Comparison of ENCODE assay signal across 9 mouse cellular contexts in genomic region chr11:72066330-72066729, GRCm38 (mm10). TPM values are rescaled to one million over a fixed set of nuclear protein-coding genes. Genes with fewer than 3 reads are reported as not detected.
DNase-seq lines count a peak whose midpoint lies in the region; ATAC-seq and TF ChIP-seq lines count a peak whose summit lies in the region.
"Had no signal": no experiment of that assay in that cellular context is flagged by ENCODE, and none has a peak within 500 bp of the region (broad histone marks: within the 10 kb centered on the region; RNA-seq: fewer than 3 reads in every experiment).

No protein-coding gene starts in this region.

- no peak overlapping the region for H3K4me3 ChIP-seq in heart, adult 2 months
- no peak overlapping the region for H3K4me3 ChIP-seq in stomach, postnatal 0 days (ENCODE audit: low read depth, low read length)
- H3K4me3 ChIP-seq: limb, embryonic 12.5 days had no signal

- H3K27ac ChIP-seq in heart, adult 2 months = no peak overlapping the region
- H3K27ac ChIP-seq in stomach, postnatal 0 days (replicated peaks) = no peak overlapping the region
- H3K27ac ChIP-seq: limb, embryonic 12.5 days had no signal

- peak; percentile 73 for TF ChIP-seq CTCF in heart, adult 2 months (IDR thresholded peaks at IDR 0.05)
- TF ChIP-seq CTCF in stomach, postnatal 0 days (IDR thresholded peaks at IDR 0.05; ENCODE audit: low read depth) = peak; percentile 78

- H3K27me3 ChIP-seq in heart, adult 2 months (ENCODE audit: control insufficient read depth, insufficient read depth, low read length) = no peaks in the 10 kb centered on the region
- no peaks in the 10 kb centered on the region for H3K27me3 ChIP-seq in stomach, postnatal 0 days (ENCODE audit: control insufficient read depth, insufficient read depth, low read length)
- H3K27me3 ChIP-seq: limb, embryonic 12.5 days had no signal

- ATAC-seq in stomach, postnatal 0 days (ENCODE audit: low FRiP score, low TSS enrichment) = no peak

- no peaks in the 10 kb centered on the region for H3K9me3 ChIP-seq in stomach, postnatal 0 days (ENCODE audit: control insufficient read depth, low read length)

- WGBS in heart, adult 2 months = 48% methylated on average over 6 of the region's 6 CpGs
- 36% methylated on average over 6 of the region's 6 CpGs for WGBS in stomach, postnatal 0 days

- no peak for DNase-seq in heart, adult 2 months
- no peak for DNase-seq in heart, postnatal 25 days (ENCODE audit: low spot score)
- DNase-seq in 416B (ENCODE audit: low read depth) (peak; percentile 29), adipocyte (ENCODE audit: low spot score) (no peak)
- DNase-seq in c-Kit-positive CD71-positive TER-119-negative erythroid progenitor cells, embryonic 14.5 days (ENCODE audit: low read depth) = peak; percentile 11
- DNase-seq in kidney, postnatal 10 days = peak; percentile 62
- peak; percentile 66 for DNase-seq in stomach, postnatal 0 days (ENCODE audit: low spot score)
- DNase-seq in T-cell, adult 2 months (ENCODE audit: low spot score) = no peak

- H3K79me2 ChIP-seq in heart, adult 2 months (replicated peaks; ENCODE audit: control insufficient read depth, insufficient read depth, low read length) = no peaks in the 10 kb centered on the region

- no peak overlapping the region for H3K4me2 ChIP-seq in stomach, postnatal 0 days (replicated peaks; ENCODE audit: low read depth)
- H3K4me2 ChIP-seq: limb, embryonic 12.5 days had no signal

- no peak for TF ChIP-seq POLR2A in heart, adult 2 months (IDR thresholded peaks at IDR 0.05; ENCODE audit: insufficient read depth, low read depth, low read length)

- H3K36me3 ChIP-seq in heart, adult 2 months (ENCODE audit: control insufficient read depth, insufficient read depth, low read length) = no peaks in the 10 kb centered on the region
- H3K36me3 ChIP-seq in stomach, postnatal 0 days (ENCODE audit: control insufficient read depth, insufficient read depth, low read length) = no peaks in the 10 kb centered on the region
- H3K36me3 ChIP-seq: limb, embryonic 12.5 days had no signal

- TF ChIP-seq EP300 in heart, adult 2 months (IDR thresholded peaks at IDR 0.05; ENCODE audit: insufficient read depth, low read depth, low read length) = no peak
- no peak for TF ChIP-seq EP300 in stomach, postnatal 0 days (optimal IDR thresholded peaks at IDR 0.05)

- H3K9ac ChIP-seq in heart, adult 2 months (ENCODE audit: low read depth, low read length) = no peak overlapping the region
- no peak overlapping the region for H3K9ac ChIP-seq in stomach, postnatal 0 days (ENCODE audit: low read length)
- H3K9ac ChIP-seq: limb, embryonic 12.5 days had no signal

- intact Hi-C loops in heart, adult 2 months (cut with DNase I) = no loop called here
- intact Hi-C loops in heart, postnatal 25 days (cut with DNase I) = loop anchor here (5.0 kb wide), 1 partner anchor 81 kb away; no protein-coding TSS in a partner anchor

- H3K4me1 ChIP-seq in heart, adult 2 months (ENCODE audit: control insufficient read depth, insufficient read depth, low read length) = no peaks in the 10 kb centered on the region; the same call in 1 of the 2 replicates
- no peaks in the 10 kb centered on the region for H3K4me1 ChIP-seq in stomach, postnatal 0 days (replicated peaks; ENCODE audit: control insufficient read depth, insufficient read depth)

RNA-seq across cellular contexts. Expression of gene Pimreg, which starts 24.5 kb away (rescaled TPM):
- under 1 TPM in 1 of 2 experiments, not detected in 1; 0.75 TPM for total RNA-seq in heart, adult 2 months (2021)
- polyA plus RNA-seq in heart, adult 2 months (2012; rRNA removed) = 0.45 and 0.73 TPM in 2 replicates
- 1 to 10 TPM; 1.0 to 2.6 TPM for total RNA-seq in heart, postnatal 25 days (2021)
- 18.0 and 22.2 TPM in 2 replicates for polyA plus RNA-seq in stomach, postnatal 0 days (2015; fragmentation: Nextera tagmentation; extraction: Ambion mirVana)

RNA-seq across cellular contexts. Expression of gene Aipl1, which starts 29.0 kb away (rescaled TPM):
- not detected for total RNA-seq in heart, adult 2 months (2021)
- polyA plus RNA-seq in heart, adult 2 months (2012; rRNA removed) = 0.04 TPM in 1 of 2 replicates, not detected in the other
- not detected for total RNA-seq in heart, postnatal 25 days (2021)
- polyA plus RNA-seq in stomach, postnatal 0 days (2015; fragmentation: Nextera tagmentation; extraction: Ambion mirVana) = 0.16 and 0.27 TPM in 2 replicates

Comparison
In these comparisons a context has a peak if more than half of its experiments do, and no peak if none do; other contexts are left out.
1. DNase-seq: peak in 416B (single experiment), c-Kit-positive CD71-positive TER-119-negative erythroid progenitor cells, embryonic 14.5 days (single experiment), kidney, postnatal 10 days (single experiment) and stomach, postnatal 0 days (single experiment); none in heart, adult 2 months (0 of 2), heart, postnatal 25 days (single experiment), adipocyte (single experiment) and T-cell, adult 2 months (single experiment).